Mouse (Mus musculus) leukemia stem cell, adult 10-12 weeks (primary cell): Measurements from ENCODE around the gene Nmt1. TPM values are rescaled to one million over a fixed set of nuclear protein-coding genes. Genes with fewer than 3 reads are reported as not detected.

Source experiments
- polyA plus RNA-seq: library from polyadenylated mRNA; stranded (reverse); fragments of >175 nt; gene quantifications from 2 replicates; pipeline ENCODE4 v1.2.3, GENCODE M21; 2012; ENCODE audit warnings: low replicate concordance

Gene Nmt1
- 2.2 and 23.9 TPM in 2 replicates for polyA plus RNA-seq

DNA sequence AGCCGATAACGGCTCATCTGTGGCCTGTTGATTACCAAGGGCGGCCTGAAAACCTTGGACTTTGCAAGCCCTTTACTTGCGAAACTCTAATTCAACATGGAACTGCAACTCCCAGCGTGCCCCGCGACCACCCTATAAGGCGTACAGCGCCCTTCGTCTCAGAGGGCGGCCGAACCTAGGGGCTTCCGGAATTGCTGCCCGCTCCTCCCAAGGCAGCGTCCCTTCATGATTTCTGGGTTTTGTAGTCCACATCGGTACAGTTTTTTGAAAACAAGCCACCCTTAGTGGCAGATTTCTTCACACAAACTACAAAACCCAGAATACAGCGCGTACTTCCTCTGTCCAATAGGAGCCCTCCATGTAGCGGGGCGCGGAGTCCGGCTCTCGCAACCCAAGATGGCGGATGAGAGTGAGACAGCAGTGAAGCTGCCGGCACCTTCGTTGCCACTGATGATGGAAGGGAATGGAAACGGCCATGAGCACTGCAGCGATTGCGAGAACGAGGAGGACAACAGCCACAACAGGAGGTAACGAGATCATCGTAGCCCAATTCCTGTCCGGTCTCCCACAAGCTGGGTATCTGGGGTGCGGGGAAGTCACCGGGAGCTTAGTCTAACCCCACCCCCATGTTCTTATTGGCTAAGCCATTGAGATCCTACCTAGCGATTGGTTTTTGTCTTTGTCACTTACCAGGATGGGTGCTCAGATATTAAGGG, at the start of gene Nmt1, which contains the start of gene Dcakd:
Nmt1 (plus strand) TSS at position 15 of the 716 bp plus-strand sequence.
Dcakd (minus strand) TSS at position 158 of the 716 bp plus-strand sequence.

DNA sequence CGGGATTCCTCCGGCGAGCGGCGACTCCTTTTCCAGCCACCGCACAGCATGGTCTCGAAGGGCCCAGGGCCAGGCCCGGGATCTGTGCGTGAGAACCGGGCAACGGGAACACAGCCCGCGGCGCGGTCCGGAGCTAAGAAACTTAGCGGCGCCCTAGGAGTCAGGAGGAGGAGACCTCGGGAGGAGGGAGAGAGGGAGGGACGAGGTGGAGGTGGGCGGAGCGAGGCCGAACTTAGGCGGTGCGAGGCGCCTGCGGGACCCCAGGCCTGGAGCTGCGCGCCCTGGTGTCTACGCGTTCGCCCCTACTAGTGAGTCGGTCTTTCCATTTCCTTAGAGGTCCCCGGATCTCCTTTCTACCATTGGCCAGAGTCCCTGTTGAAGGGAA, 73.5 kb downstream of the Nmt1 start, which contains the start of the genes Plcd3 and Acbd4:
Plcd3 (minus strand) TSS at position 178 of the 385 bp plus-strand sequence.
Acbd4 (plus strand) TSS at position 202 of the 385 bp plus-strand sequence.

DNA sequence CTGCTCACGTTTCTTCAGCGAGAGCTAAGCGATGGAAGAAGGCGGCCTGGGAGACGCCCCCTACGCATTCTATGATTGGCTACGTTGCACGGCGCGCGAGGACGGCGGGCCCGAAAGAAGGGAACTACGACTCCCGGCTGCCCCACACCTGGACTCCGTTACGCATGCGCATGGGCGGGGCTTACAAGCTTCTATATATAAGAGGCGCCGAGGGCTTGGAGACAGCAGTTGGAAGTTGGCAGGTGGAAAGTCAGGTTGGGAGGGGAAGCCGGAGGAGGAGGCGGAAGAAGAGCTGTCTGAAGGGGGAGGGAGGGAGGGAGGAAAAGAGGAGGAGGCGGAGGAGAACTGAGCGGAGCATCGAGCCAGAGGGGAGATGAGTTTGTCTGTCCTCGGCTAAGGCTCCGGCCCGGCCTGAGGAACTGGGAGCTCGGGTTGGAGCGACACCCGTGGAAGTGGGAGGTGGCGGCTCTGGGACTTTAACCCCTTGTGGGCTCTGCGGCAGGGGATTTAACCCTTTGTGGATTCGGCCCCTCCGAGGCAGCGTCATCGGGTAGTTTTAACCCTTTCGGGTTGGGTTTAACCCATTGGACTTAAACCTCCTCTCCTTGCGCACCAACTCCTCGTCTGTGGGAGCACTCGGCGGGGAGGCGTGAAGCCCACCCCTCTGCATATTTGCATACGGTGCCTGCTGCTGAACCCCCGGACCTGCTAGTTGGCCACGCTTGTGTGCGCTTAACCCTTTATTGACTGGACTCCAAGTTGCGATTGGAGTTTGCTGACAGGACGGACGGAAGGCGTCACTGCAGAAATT, 88.2 kb downstream of the Nmt1 start, which contains the start of gene Hexim1:
Hexim1 (plus strand) TSS at position 224 of the 811 bp plus-strand sequence.

Other genes with a start within 250 kb of the Nmt1 start
- 0.20 TPM in 1 of 2 replicates, not detected in the other for gene Gjc1, start 208.5 kb upstream of the Nmt1 start, polyA plus RNA-seq
- not detected in 2 replicates for gene Higd1b, start 192.3 kb upstream of the Nmt1 start, polyA plus RNA-seq
- gene Eftud2, start 147.2 kb upstream of the Nmt1 start, polyA plus RNA-seq = 122 and 194 TPM in 2 replicates
- not detected in 2 replicates for gene Ccdc103, start 147.0 kb upstream of the Nmt1 start, polyA plus RNA-seq
- gene Fam187a, start 143.0 kb upstream of the Nmt1 start, polyA plus RNA-seq = not detected in 2 replicates
- gene Gfap, start 127.3 kb upstream of the Nmt1 start, polyA plus RNA-seq = 1.0 and 1.1 TPM in 2 replicates
- 27.7 and 63.8 TPM in 2 replicates for gene Kif18b, start 103.1 kb upstream of the Nmt1 start, polyA plus RNA-seq
- gene C1ql1, start 81.5 kb upstream of the Nmt1 start, polyA plus RNA-seq = 0.11 TPM in 1 of 2 replicates, not detected in the other
- 34.7 and 104 TPM in 2 replicates for gene Dcakd, start 143 bp downstream of the Nmt1 start, polyA plus RNA-seq
- 0.51 and 0.59 TPM in 2 replicates for gene Plcd3, start 73.5 kb downstream of the Nmt1 start, polyA plus RNA-seq
- gene Acbd4, start 73.5 kb downstream of the Nmt1 start, polyA plus RNA-seq = 43.1 and 44.8 TPM in 2 replicates
- gene Hexim1, start 88.0 kb downstream of the Nmt1 start, polyA plus RNA-seq = 10.6 and 12.4 TPM in 2 replicates
- 6.5 and 8.1 TPM in 2 replicates for gene Hexim2, start 104.2 kb downstream of the Nmt1 start, polyA plus RNA-seq
- 32.9 and 73.9 TPM in 2 replicates for gene Fmnl1, start 142.9 kb downstream of the Nmt1 start, polyA plus RNA-seq
- gene 1700023F06Rik, start 180.4 kb downstream of the Nmt1 start, polyA plus RNA-seq = not detected in 2 replicates
- not detected in 2 replicates for gene Spata32, start 190.2 kb downstream of the Nmt1 start, polyA plus RNA-seq
- 4.3 and 9.6 TPM in 2 replicates for gene Map3k14, start 239.3 kb downstream of the Nmt1 start, polyA plus RNA-seq